Mouse (Mus musculus) intestine, embryonic 14.5 days (tissue): ENCODE data around the gene Zfr. TPM values are rescaled to one million over a fixed set of nuclear protein-coding genes. Genes with fewer than 3 reads are reported as not detected.

ENCODE experiments used
- ATAC-seq: fragments of 200-750 bp; cut with Nextera tagmentation; replicated peaks from 2 replicates; pipeline ENCODE4 v1.8.0; 2017; ENCODE audit warnings: low read depth, moderate number of reproducible peaks, moderate TSS enrichment, moderate library complexity; ENCODE audit not compliant: low FRiP score, low TSS enrichment
- DNase-seq: peaks from one replicate; pipeline ENCODE4 v3.0.0-alpha.2; 2018; ENCODE audit warnings: low spot score
- H3K27ac ChIP-seq: fragments of 300-500 bp; sonication (generic); 2 replicates; pipeline ENCODE4 v1.5.1; 2014; ENCODE audit warnings: low read depth, mild to moderate bottlenecking, control low read depth
- H3K27me3 ChIP-seq: fragments of 300-500 bp; sonication (generic); replicated peaks from 2 replicates; pipeline ENCODE4 v1.6.1; 2014; ENCODE audit warnings: low read length, control low read depth; ENCODE audit not compliant: control insufficient read depth, insufficient read depth
- H3K36me3 ChIP-seq: fragments of 300-500 bp; sonication (generic); 2 replicates; pipeline ENCODE4 v1.6.1; 2014; ENCODE audit warnings: low read length, control low read depth; ENCODE audit not compliant: control insufficient read depth, insufficient read depth
- H3K4me1 ChIP-seq: fragments of 300-500 bp; sonication (generic); replicated peaks from 2 replicates; pipeline ENCODE4 v1.6.1; 2014; ENCODE audit warnings: low read length, control low read depth, mixed read lengths; ENCODE audit not compliant: control insufficient read depth, insufficient read depth
- H3K4me2 ChIP-seq: fragments of 300-500 bp; sonication (generic); 2 replicates; pipeline ENCODE4 v1.6.1; 2014; ENCODE audit warnings: low read length
- H3K4me3 ChIP-seq: fragments of 300-500 bp; sonication (generic); 2 replicates; pipeline ENCODE4 v1.5.1; 2014; ENCODE audit warnings: low read depth, low read length, control low read depth, mixed read lengths
- H3K9ac ChIP-seq: fragments of 300-500 bp; sonication (generic); 2 replicates; pipeline ENCODE4 v1.6.1; 2014; ENCODE audit warnings: mild to moderate bottlenecking, low read length
- H3K9me3 ChIP-seq: fragments of 300-500 bp; sonication (generic); 2 replicates; pipeline ENCODE4 v1.6.1; 2016; ENCODE audit warnings: low read length, control low read depth; ENCODE audit not compliant: control insufficient read depth
- WGBS: fragments of 180-500 bp; shearing (Covaris S2); extraction: QIAGEN DNeasy Blood & Tissue Kit; methylation state at CpG from one replicate; pipeline ENCODE4 v1.1.7; 2014; 5-methylcytosine and 5-hydroxymethylcytosine counted together
- polyA plus RNA-seq: library from polyadenylated mRNA; unstranded; fragments of >200 nt; fragmentation: Nextera tagmentation; extraction: Ambion mirVana; gene quantifications from 2 replicates; pipeline ENCODE4 v1.2.1, GENCODE M21; 2014

Gene Zfr
- polyA plus RNA-seq, 1 experiment from 2014 or later = 144 TPM

GRCm38 (mm10) chr15:12203512-12204318, 86.1 kb downstream of the Zfr start:
- Histone ChIP-seq H3K36me3 (no peaks in the 10 kb centered on the region), H3K4me3 (peak overlapping the region; percentile 81), H3K27ac (peak overlapping the region; percentile 83), H3K9me3 (no peaks in the 10 kb centered on the region), H3K4me1 (peaks cover 17% of the 10 kb centered on the region; the same call in 1 of the 2 replicates), H3K4me2 (peak overlapping the region; percentile 76), H3K27me3 (no peaks in the 10 kb centered on the region), H3K9ac (peak overlapping the region; percentile 55)
- 19% methylated on average over 10 of the region's 10 CpGs for WGBS
- ATAC-seq = no peak
- no peak for DNase-seq

- no peaks in the 10 kb centered on the region for H3K27me3 ChIP-seq
Measured at GRCm38 (mm10) chr15:12204319-12205159, 86.9 kb downstream of the Zfr start, which contains the start of gene Mtmr12. Gene Mtmr12, plus strand, starts transcription at chr15:12205028.

GRCm38 (mm10) chr15:12205160-12205901, 87.7 kb downstream of the Zfr start:
- peak overlapping the region; percentile 81 for H3K4me3 ChIP-seq
- ATAC-seq = peak; percentile 88

More at GRCm38 (mm10) chr15:12204319-12205159, 86.9 kb downstream of the Zfr start, which contains the start of gene Mtmr12:
- Histone ChIP-seq H3K4me3 (peak within 1 kb of the TSS; percentile 81), H3K27ac (peak within 1 kb of the TSS; percentile 83), H3K9me3 (no peaks in the 10 kb centered on the region), H3K9ac (peak within 1 kb of the TSS; percentile 92), H3K36me3 (no peaks in the 10 kb centered on the region), H3K4me1 (peaks cover 17% of the 10 kb centered on the region; the same call in 1 of the 2 replicates), H3K4me2 (peak within 1 kb of the TSS; percentile 76)
- ATAC-seq (peak; percentile 97), DNase-seq (peak; percentile 99)
- under 1% methylated on average over 57 of the region's 58 CpGs for WGBS

GRCm38 (mm10) chr15:12205902-12206645, 88.4 kb downstream of the Zfr start:
- Histone ChIP-seq H3K9ac (peak overlapping the region; percentile 92), H3K27me3 (no peaks in the 10 kb centered on the region), H3K27ac (peak overlapping the region; percentile 83), H3K36me3 (no peaks in the 10 kb centered on the region), H3K4me2 (peak overlapping the region; percentile 72), H3K4me1 (peaks cover 17% of the 10 kb centered on the region; the same call in 1 of the 2 replicates), H3K4me3 (peak overlapping the region; percentile 81), H3K9me3 (no peaks in the 10 kb centered on the region)
- DNase-seq (no peak), ATAC-seq (no peak)
- 33% methylated on average over 14 of the region's 14 CpGs for WGBS

More at GRCm38 (mm10) chr15:12205160-12205901, 87.7 kb downstream of the Zfr start:
- H3K9ac ChIP-seq = peak overlapping the region; percentile 92
- peaks cover 17% of the 10 kb centered on the region; the same call in 1 of the 2 replicates for H3K4me1 ChIP-seq
- H3K9me3 ChIP-seq = no peaks in the 10 kb centered on the region
- H3K27ac ChIP-seq = peak overlapping the region; percentile 83
- peak overlapping the region; percentile 72 for H3K4me2 ChIP-seq
- H3K36me3 ChIP-seq = no peaks in the 10 kb centered on the region
- no peaks in the 10 kb centered on the region for H3K27me3 ChIP-seq
- WGBS = under 1% methylated on average over 69 of the region's 73 CpGs
- peak; percentile 70 for DNase-seq

GRCm38 (mm10) chr15:12206646-12207222, 89.1 kb downstream of the Zfr start:
- H3K27ac ChIP-seq = no peak overlapping the region
- peaks cover 17% of the 10 kb centered on the region; the same call in 1 of the 2 replicates for H3K4me1 ChIP-seq
- no peak for DNase-seq

GRCm38 (mm10) chr15:12207556-12208090, 90.0 kb downstream of the Zfr start:
- Histone ChIP-seq H3K9me3 (no peaks in the 10 kb centered on the region), H3K9ac (no peak overlapping the region), H3K4me1 (peaks cover 17% of the 10 kb centered on the region; the same call in 1 of the 2 replicates), H3K4me3 (no peak overlapping the region), H3K36me3 (no peaks in the 10 kb centered on the region), H3K27ac (no peak overlapping the region), H3K4me2 (no peak overlapping the region), H3K27me3 (no peaks in the 10 kb centered on the region)
- 56% methylated on average over 6 of the region's 6 CpGs for WGBS
- ATAC-seq (no peak), DNase-seq (no peak)

More at GRCm38 (mm10) chr15:12206646-12207222, 89.1 kb downstream of the Zfr start:
- Histone ChIP-seq H3K36me3 (no peaks in the 10 kb centered on the region), H3K9ac (no peak overlapping the region), H3K9me3 (no peaks in the 10 kb centered on the region), H3K4me2 (peak overlapping the region; percentile 72), H3K27me3 (no peaks in the 10 kb centered on the region), H3K4me3 (peak overlapping the region; percentile 81; the same call in 1 of the 2 replicates)
- ATAC-seq = no peak
- 71% methylated on average over 7 of the region's 7 CpGs for WGBS

GRCm38 (mm10) chr15:12211577-12211976, 93.9 kb downstream of the Zfr start:
- no peak for ATAC-seq
- no peak overlapping the region for H3K9ac ChIP-seq
- no peak overlapping the region for H3K4me3 ChIP-seq
- H3K4me2 ChIP-seq = no peak overlapping the region
- no peak for DNase-seq
- no peaks in the 10 kb centered on the region for H3K9me3 ChIP-seq
- H3K36me3 ChIP-seq = no peaks in the 10 kb centered on the region
- WGBS = 85% methylated on average over 8 of the region's 8 CpGs
- no peak overlapping the region for H3K27ac ChIP-seq
- no peaks in the 10 kb centered on the region for H3K27me3 ChIP-seq
- H3K4me1 ChIP-seq = peaks cover 6% of the 10 kb centered on the region; the same call in 1 of the 2 replicates
